Mouse (Mus musculus): ENCODE results near the gene Klhl3.

DNA sequence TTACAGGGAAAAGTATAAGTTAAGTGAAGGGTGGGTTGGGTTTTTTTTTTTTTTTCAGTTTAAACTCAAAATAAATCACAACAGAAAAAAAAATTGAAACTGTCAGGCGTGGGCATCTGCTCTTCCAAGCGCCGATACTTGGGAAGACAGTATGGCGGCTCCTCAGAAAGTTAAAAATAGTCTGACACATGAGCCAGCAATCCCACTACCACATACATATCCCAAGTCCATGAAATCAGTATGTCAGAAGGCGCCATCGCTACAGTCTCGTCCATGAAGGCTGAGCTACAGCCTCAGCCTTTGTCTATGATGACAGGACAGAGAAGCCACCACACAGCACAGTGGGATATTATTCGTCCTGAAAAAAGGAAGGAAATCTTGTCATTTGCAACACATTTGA lies 86.3 kb downstream of the Klhl3 start:
- no peak for TF ChIP-seq POLR2A (IDR thresholded peaks at IDR 0.05; ENCODE audit: low read depth, low read length)
- no peak for TF ChIP-seq CTCF (IDR thresholded peaks at IDR 0.05; ENCODE audit: extremely low read depth, insufficient read length, insufficient replicate concordance, low read depth, low read length)

Data from small intestine, adult 2 months (tissue).